Mouse (Mus musculus) thymus, adult 2 months (tissue): Measurements from ENCODE around the gene Chdh. TPM values are rescaled to one million over a fixed set of nuclear protein-coding genes. Genes with fewer than 3 reads are reported as not detected.

Source experiments
- DNase-seq: peaks from one replicate; pipeline ENCODE4 v3.0.0; 2021
- H3K27ac ChIP-seq: fragments of 200-500 bp; 2 replicates; pipeline ENCODE4 v1.5.1; 2012; ENCODE audit warnings: low read length, control low read depth; ENCODE audit not compliant: control insufficient read depth, insufficient read depth
- H3K27me3 ChIP-seq: fragments of 200-500 bp; 2 replicates; pipeline ENCODE4 v1.6.1; 2012; ENCODE audit warnings: mild to moderate bottlenecking, low read length, moderate library complexity, mixed read lengths; ENCODE audit not compliant: control insufficient read depth, insufficient read depth
- H3K36me3 ChIP-seq: fragments of 200-500 bp; 2 replicates; pipeline ENCODE4 v1.6.1; 2012; ENCODE audit warnings: mild to moderate bottlenecking, low read length, moderate library complexity; ENCODE audit not compliant: control insufficient read depth, insufficient read depth
- H3K4me1 ChIP-seq: fragments of 200-500 bp; replicated peaks from 2 replicates; pipeline ENCODE4 v1.6.1; 2012; ENCODE audit warnings: low read length; ENCODE audit not compliant: control insufficient read depth, insufficient read depth
- H3K4me3 ChIP-seq: fragments of 200-500 bp; 2 replicates; pipeline ENCODE4 v1.5.1; 2012; ENCODE audit warnings: mild to moderate bottlenecking, low read length, control low read depth, moderate library complexity; ENCODE audit not compliant: control insufficient read depth, insufficient read depth
- CTCF ChIP-seq: fragments of 200-500 bp; IDR thresholded peaks from 2 replicates; pipeline ENCODE4 v1.5.1; 2012; ENCODE audit warnings: mild to moderate bottlenecking, control low read depth, low read length, moderate library complexity, borderline replicate concordance; ENCODE audit not compliant: control insufficient read depth, poor library complexity, insufficient read depth; ENCODE audit errors: extremely low read depth
- POLR2A ChIP-seq: fragments of 200-500 bp; IDR thresholded peaks from 2 replicates; pipeline ENCODE4 v1.6.1; 2012; ENCODE audit warnings: mild to moderate bottlenecking, low read length, control low read depth, moderate library complexity; ENCODE audit not compliant: control insufficient read depth, poor library complexity, insufficient read depth; ENCODE audit errors: extremely low read depth
- WGBS: fragments of 180-500 bp; shearing (Covaris S2); methylation state at CpG from one replicate; pipeline ENCODE4 v1.1.7; 2018; 5-methylcytosine and 5-hydroxymethylcytosine counted together
- polyA plus RNA-seq: library from polyadenylated mRNA; depleted of rRNA; stranded (reverse); fragments of >200 nt; gene quantifications from 2 replicates; pipeline ENCODE4 v1.2.3, GENCODE M21; 2012

Chdh gene
- polyA plus RNA-seq, 1 experiment = 51.3 TPM

DNA sequence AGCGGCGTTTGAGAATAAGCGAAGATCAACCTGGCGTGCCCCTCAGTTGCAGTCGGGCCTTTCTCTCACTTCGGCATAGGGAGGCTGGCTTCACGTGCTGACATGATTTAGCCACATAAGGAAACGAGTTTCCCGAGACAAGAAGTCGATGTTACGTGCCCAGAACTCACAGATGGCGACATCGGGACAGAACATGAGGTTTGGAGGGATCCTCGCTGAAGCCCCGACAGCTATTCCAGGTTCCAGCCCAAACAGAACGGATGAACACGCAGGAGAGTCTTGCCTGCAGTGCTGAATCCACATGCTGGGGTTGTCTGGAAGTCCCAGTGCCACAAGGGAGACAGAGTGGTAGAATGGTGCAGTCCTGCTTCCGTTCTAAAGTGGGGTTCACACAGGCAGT is 29.6 kb downstream of the Chdh start:
- no peak overlapping the region for H3K27ac ChIP-seq
- WGBS = 96% methylated on average over 18 of the region's 18 CpGs
- H3K36me3 ChIP-seq = peaks cover 21% of the 10 kb centered on the region

DNA sequence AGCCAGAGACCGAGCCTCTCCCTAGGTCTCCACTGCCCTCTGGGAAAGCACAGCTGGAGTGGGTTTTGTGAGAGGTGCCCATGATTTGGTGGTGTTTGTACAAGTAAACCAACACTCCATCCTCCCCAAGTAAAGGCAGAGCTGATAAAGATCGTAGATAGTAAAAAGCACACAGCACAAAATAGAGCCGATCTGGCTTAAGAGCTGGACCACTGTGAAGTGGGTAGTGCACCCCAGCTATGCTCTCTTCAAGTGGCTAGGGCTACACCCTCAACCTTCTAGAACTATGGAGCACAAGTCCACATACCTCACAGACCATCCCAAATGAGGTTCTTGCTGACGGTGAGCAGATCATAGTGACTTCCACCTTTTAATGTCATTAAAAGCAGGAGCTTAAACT is 30.6 kb downstream of the Chdh start:
- no peak for DNase-seq
- Histone ChIP-seq H3K4me1 (peaks cover 18% of the 10 kb centered on the region), H3K27ac (no peak overlapping the region), H3K36me3 (peaks cover 21% of the 10 kb centered on the region), H3K4me3 (no peak overlapping the region), H3K27me3 (no peaks in the 10 kb centered on the region)
- WGBS = 82% methylated on average over 4 of the region's 4 CpGs
- TF ChIP-seq CTCF (no peak), POLR2A (no peak)

More for the DNA sequence above, 29.6 kb downstream of the Chdh start:
- Histone ChIP-seq H3K4me1 (peaks cover 19% of the 10 kb centered on the region), H3K27me3 (no peaks in the 10 kb centered on the region), H3K4me3 (no peak overlapping the region)
- no peak for DNase-seq
- no peak for TF ChIP-seq CTCF
- TF ChIP-seq POLR2A = no peak

DNA sequence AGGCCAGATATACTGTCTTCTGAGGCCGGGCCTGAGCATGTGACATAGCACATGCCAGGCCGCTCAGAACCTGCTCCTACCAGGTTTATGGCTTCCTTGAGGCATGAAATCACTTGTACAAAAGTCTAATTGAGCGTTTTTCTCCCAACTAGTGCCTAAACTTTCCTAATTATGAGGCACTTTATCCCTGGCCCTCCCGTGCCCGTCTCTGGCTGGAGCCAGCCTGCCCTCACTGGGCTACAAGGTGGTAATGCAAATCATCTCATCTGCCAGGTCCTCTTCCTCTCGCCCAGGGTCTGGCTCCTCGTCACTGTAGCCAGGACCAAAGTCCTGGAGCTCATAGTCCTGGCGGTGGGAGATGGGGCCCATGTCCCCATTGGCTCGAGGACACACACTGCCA is 33.0 kb downstream of the Chdh start:
- H3K27me3 ChIP-seq = no peaks in the 10 kb centered on the region
- no peak overlapping the region for H3K27ac ChIP-seq
- H3K4me3 ChIP-seq = no peak overlapping the region
- TF ChIP-seq POLR2A (no peak), CTCF (no peak)
- no peak for DNase-seq
- peaks cover 8% of the 10 kb centered on the region for H3K4me1 ChIP-seq
- peaks cover 11% of the 10 kb centered on the region for H3K36me3 ChIP-seq
- 97% methylated on average over 9 of the region's 9 CpGs for WGBS

DNA sequence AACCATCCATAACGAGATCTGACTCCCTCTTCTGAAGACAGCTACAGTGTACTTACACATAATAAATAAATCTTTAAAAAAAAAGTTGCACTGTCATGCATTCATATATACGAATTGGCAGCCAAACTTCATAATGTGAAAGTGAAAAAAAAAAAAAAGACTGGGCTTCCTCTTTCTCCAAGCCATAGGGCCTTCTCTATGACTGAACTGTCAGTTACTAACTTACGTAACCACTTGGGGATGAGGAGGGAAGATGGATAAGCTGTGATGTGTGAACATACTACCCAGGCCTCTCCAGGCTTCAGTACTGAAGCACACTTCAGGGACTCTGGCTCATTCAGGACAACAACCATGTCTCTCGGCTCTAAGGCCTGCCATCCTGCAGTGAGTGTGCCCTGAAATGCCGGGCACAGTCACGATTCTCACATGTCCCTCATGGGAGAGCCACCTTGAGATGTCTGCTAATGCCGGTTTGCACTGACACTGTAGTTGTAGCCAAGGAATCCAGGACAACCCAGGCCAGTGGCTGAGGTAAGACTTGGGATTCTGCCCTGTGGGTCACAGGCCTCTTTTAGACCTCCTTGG is 34.6 kb downstream of the Chdh start:
- Histone ChIP-seq H3K4me1 (peaks cover 8% of the 10 kb centered on the region), H3K27ac (no peak overlapping the region), H3K27me3 (no peaks in the 10 kb centered on the region), H3K4me3 (no peak overlapping the region), H3K36me3 (no peaks in the 10 kb centered on the region; the same call in 1 of the 2 replicates)
- TF ChIP-seq POLR2A (no peak), CTCF (no peak)
- DNase-seq = no peak
- 76% methylated on average over 7 of the region's 7 CpGs for WGBS

DNA sequence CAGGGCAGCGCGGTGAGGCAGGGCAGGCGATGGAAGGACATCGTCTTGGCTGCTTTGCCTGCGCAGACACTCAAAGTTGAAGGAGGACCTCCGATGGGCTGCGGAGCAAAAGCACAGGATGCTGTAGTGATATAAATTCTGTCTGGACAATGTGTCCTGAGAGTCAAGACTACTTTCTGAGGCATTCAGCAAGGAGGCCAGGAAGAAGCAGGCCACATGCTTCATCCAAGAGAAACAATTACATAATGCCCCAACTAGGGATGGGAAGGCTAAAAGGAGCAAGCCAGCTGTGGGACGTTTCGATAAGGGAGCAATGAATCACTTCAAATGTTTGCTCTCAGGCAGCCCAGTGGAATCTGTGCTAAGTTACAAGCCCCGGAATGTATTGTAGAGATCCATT is 36.4 kb downstream of the Chdh start:
- DNase-seq = no peak
- no peak overlapping the region for H3K27ac ChIP-seq
- TF ChIP-seq POLR2A = no peak
- no peak for TF ChIP-seq CTCF
- H3K4me3 ChIP-seq = no peak overlapping the region
- no peaks in the 10 kb centered on the region for H3K36me3 ChIP-seq
- no peaks in the 10 kb centered on the region for H3K27me3 ChIP-seq
- H3K4me1 ChIP-seq = peaks cover 5% of the 10 kb centered on the region
- WGBS = 96% methylated on average over 10 of the region's 10 CpGs

DNA sequence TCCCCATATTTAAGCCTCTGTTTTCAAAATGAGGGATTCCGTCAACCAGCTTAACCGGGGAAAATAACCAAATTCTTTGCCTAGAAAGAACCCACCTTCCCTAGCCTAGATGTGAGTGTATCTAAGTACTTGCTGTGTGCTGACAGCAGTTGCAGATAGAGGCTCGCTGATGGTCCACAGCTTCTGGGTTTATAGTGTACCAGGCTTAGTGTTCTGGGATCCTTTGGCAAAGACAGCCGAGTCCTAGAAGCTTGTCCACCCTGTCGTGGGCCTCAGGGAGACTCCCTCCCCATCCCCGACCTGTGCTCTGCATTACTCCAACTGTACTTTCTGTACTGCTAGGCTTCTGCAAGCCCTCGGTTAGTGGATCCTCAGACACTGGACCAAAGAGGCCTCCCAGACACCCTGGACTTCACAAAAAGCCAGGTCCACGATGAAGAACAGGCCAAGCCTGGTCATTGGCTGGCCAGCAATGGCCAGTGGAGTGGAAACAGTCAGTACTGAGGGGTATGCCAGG is 36.9 kb downstream of the Chdh start:
- no peak overlapping the region for H3K27ac ChIP-seq
- TF ChIP-seq POLR2A = no peak
- no peak for TF ChIP-seq CTCF
- H3K4me1 ChIP-seq = peaks cover under 1% of the 10 kb centered on the region
- H3K4me3 ChIP-seq = no peak overlapping the region
- WGBS = 94% methylated on average over 8 of the region's 8 CpGs
- H3K36me3 ChIP-seq = no peaks in the 10 kb centered on the region
- DNase-seq = no peak
- no peaks in the 10 kb centered on the region for H3K27me3 ChIP-seq

DNA sequence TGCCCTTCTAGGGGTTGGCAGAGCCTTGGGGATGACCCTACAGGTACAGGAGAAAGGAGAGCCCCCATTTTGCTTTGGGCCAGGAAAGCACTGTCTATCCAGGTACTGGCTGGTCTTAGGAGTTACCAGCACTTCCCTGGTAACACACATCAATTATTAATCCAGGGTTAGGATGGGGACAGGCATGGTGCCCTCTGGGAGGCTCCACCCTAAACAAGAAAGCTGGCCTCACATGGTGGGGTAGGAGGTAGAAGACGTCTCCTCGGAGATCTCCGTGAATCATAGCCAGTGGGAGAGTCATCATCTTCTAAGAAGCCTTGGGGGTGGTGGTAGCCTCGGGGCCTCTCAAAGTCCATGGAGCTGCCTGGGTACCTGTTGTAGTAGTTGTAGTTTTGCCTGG is 38.2 kb downstream of the Chdh start:
- 95% methylated on average over 4 of the region's 4 CpGs for WGBS
- TF ChIP-seq POLR2A (no peak), CTCF (no peak)
- H3K27me3 ChIP-seq = no peaks in the 10 kb centered on the region
- H3K4me1 ChIP-seq = no peaks in the 10 kb centered on the region
- H3K4me3 ChIP-seq = no peak overlapping the region
- H3K36me3 ChIP-seq = no peaks in the 10 kb centered on the region
- DNase-seq = no peak
- no peak overlapping the region for H3K27ac ChIP-seq
